Mouse (Mus musculus) megakaryocyte, embryonic 14.5 days (primary cell): ENCODE measurements around the gene Gm37240.

ENCODE experiments used
- FLI1 ChIP-seq: IDR thresholded peaks from 2 replicates; pipeline ENCODE4 v1.6.1; 2012; ENCODE audit warnings: low read length, inconsistent platforms, mixed read lengths
- GATA1 ChIP-seq: IDR thresholded peaks from 3 replicates; pipeline ENCODE4 v1.6.1; 2012; ENCODE audit warnings: mixed read lengths, low read length, inconsistent platforms, borderline replicate concordance

- no peak for TF ChIP-seq GATA1
- no peak for TF ChIP-seq FLI1
These were observed 980.8 kb downstream of the Gm37240 start for GRCm38 (mm10) chr3:84906528-84906927.
